Comparison of ENCODE assay signal across 8 mouse cellular contexts in the genomic region with DNA sequence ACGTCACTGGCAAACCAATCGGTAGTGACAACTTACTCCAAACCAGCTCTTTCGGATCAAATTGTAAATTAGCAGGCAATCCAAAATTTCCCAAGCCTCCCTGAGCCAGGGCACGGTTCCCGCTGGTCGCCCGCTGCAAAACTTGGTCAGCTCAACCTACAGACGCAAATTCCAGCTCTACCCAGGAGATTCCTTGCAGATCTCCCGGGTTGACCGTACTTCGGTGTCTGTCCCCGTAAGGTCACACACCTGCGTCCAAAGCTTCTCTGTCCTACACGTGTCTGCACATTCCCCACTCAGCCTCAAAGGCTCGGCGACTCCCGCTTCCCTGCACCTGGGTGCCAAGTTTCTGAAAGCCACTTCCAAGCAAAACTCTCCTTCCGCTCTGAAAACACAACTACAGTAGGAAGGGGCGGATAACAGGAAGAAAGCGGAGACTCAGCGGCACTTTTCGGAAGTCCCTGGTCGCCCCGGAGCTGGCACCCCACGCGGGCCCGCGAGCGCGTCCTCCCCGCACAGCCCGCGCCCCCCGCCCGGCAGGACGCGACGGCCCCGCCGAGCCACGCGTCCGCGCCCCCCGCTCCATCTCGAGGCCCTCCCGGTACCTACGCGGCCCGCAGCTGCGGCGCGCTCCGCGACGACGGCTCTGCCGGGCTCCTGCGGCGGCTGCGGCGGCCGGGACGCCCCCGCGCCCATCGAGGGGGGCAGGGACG. TPM values are rescaled to one million over a fixed set of nuclear protein-coding genes. Genes with fewer than 3 reads are reported as not detected.
DNase-seq lines count a peak whose midpoint lies in the region; ATAC-seq and TF ChIP-seq lines count a peak whose summit lies in the region.

No protein-coding gene starts in this region.

- H3K9ac ChIP-seq in heart, postnatal 0 days (replicated peaks; ENCODE audit: low read depth, low read length) = peak overlapping the region; percentile 94
- H3K9ac ChIP-seq in neural tube, embryonic 14.5 days (replicated peaks; ENCODE audit: low read depth, low read length) = peak overlapping the region; percentile 83

- peaks cover 35% of the 10 kb centered on the region for H3K27me3 ChIP-seq in forebrain, embryonic 10.5 days (ENCODE audit: poor library complexity, severe bottlenecking)
- H3K27me3 ChIP-seq in heart, postnatal 0 days (ENCODE audit: control insufficient read depth, insufficient read depth, low read length) = no peaks in the 10 kb centered on the region
- H3K27me3 ChIP-seq in neural tube, embryonic 14.5 days (ENCODE audit: control insufficient read depth, insufficient read depth, low read length) = no peaks in the 10 kb centered on the region

- no peak for TF ChIP-seq CTCF in heart, postnatal 0 days (IDR thresholded peaks at IDR 0.05; ENCODE audit: low read depth)
- TF ChIP-seq CTCF in lung, adult 2 months (IDR thresholded peaks at IDR 0.05; ENCODE audit: insufficient read depth, low read length) = no peak

- peak overlapping the region; percentile 74 for H3K4me2 ChIP-seq in heart, postnatal 0 days (ENCODE audit: low read depth, low read length)
- peak overlapping the region; percentile 83 for H3K4me2 ChIP-seq in neural tube, embryonic 14.5 days (ENCODE audit: low read depth, low read length)

- H3K27ac ChIP-seq in forebrain, embryonic 10.5 days = peak overlapping the region; percentile 88
- H3K27ac ChIP-seq in heart, postnatal 0 days (ENCODE audit: low read depth) = peak overlapping the region; percentile 93
- H3K27ac ChIP-seq in neural tube, embryonic 14.5 days (ENCODE audit: low read depth, low read length) = peak overlapping the region; percentile 71

- under 1% methylated on average over 60 of the region's 68 CpGs for WGBS in forebrain, embryonic 10.5 days
- WGBS in heart, postnatal 0 days = under 1% methylated on average over 60 of the region's 68 CpGs
- WGBS in lung, adult 2 months = 0% methylated on average over 66 of the region's 68 CpGs
- WGBS in neural tube, embryonic 14.5 days = under 1% methylated on average over 42 of the region's 68 CpGs

- TF ChIP-seq EP300 in heart, postnatal 0 days (IDR thresholded peaks at IDR 0.05; ENCODE audit: low read depth) = no peak

- peak; percentile 40 for ATAC-seq in heart, postnatal 0 days (ENCODE audit: insufficient read depth, low read depth)
- peak; percentile 84 for ATAC-seq in neural tube, embryonic 14.5 days (ENCODE audit: low read depth)

- H3K36me3 ChIP-seq in forebrain, embryonic 10.5 days (replicated peaks) = no peaks in the 10 kb centered on the region
- no peaks in the 10 kb centered on the region for H3K36me3 ChIP-seq in heart, postnatal 0 days (replicated peaks; ENCODE audit: control insufficient read depth, insufficient read depth, low read length)
- no peaks in the 10 kb centered on the region for H3K36me3 ChIP-seq in neural tube, embryonic 14.5 days (ENCODE audit: control insufficient read depth, insufficient read depth, low read length)

- H3K9me3 ChIP-seq in forebrain, embryonic 10.5 days = no peaks in the 10 kb centered on the region
- no peaks in the 10 kb centered on the region for H3K9me3 ChIP-seq in heart, postnatal 0 days (replicated peaks; ENCODE audit: control insufficient read depth, low read length)
- H3K9me3 ChIP-seq in neural tube, embryonic 14.5 days (ENCODE audit: control insufficient read depth, low read length) = no peaks in the 10 kb centered on the region

- peaks cover 20% of the 10 kb centered on the region for H3K4me1 ChIP-seq in forebrain, embryonic 10.5 days
- H3K4me1 ChIP-seq in heart, postnatal 0 days (ENCODE audit: control insufficient read depth, insufficient read depth) = peaks cover 14% of the 10 kb centered on the region
- H3K4me1 ChIP-seq in lung, adult 2 months (ENCODE audit: control insufficient read depth, insufficient read depth, low read length) = peaks cover 23% of the 10 kb centered on the region
- no peaks in the 10 kb centered on the region for H3K4me1 ChIP-seq in neural tube, embryonic 14.5 days (ENCODE audit: control insufficient read depth, insufficient read depth, low read length)

- H3K4me3 ChIP-seq in forebrain, embryonic 10.5 days = peak overlapping the region; percentile 81
- peak overlapping the region; percentile 90 for H3K4me3 ChIP-seq in heart, postnatal 0 days (ENCODE audit: low read depth, low read length)
- peak overlapping the region; percentile 66 for H3K4me3 ChIP-seq in lung, adult 2 months (replicated peaks; ENCODE audit: extremely low read depth, low read depth, low read length)
- H3K4me3 ChIP-seq in neural tube, embryonic 14.5 days (ENCODE audit: low read depth, low read length) = peak overlapping the region; percentile 73

- peak; percentile 40; the same call in 1 of the 2 replicates for TF ChIP-seq POLR2A in lung, adult 2 months (IDR thresholded peaks at IDR 0.05; ENCODE audit: borderline replicate concordance, extremely low read depth, low read depth, low read length)

- DNase-seq in CD8-positive naive resting alpha-beta T cell, adult 2 months (ENCODE audit: low read depth in 2 of 2, low spot score in 2 of 2) = peak; percentile 50 to 52
- peak; percentile 26 to 33 for DNase-seq in adrenal gland, postnatal 4 days (ENCODE audit: low spot score in 2 of 2)
- peak; percentile 49 for DNase-seq in forebrain, embryonic 10.5 days (ENCODE audit: extremely low spot score, low spot score)
- peak; percentile 57 for DNase-seq in heart, postnatal 0 days (ENCODE audit: low spot score)
- DNase-seq in kidney, postnatal 25 days = peak; percentile 49 to 66
- DNase-seq in lung, adult 2 months = peak; percentile 71
- peak; percentile 45 to 59 for DNase-seq in thymus, adult 18-20 months

RNA-seq across cellular contexts. Expression of gene Nab1, which starts 0.7 kb away (rescaled TPM):
- 10 to 100 TPM; 50.6 to 54.3 TPM for total RNA-seq in adrenal gland, postnatal 4 days (2021)
- 2.7 and 3.8 TPM in 2 replicates for polyA plus RNA-seq in forebrain, embryonic 10.5 days (2016; fragmentation: Nextera tagmentation; extraction: Ambion mirVana)
- total RNA-seq in heart, postnatal 0 days (2014; rRNA removed; ENCODE audit: low replicate concordance) = 23.7 and 31.9 TPM in 2 replicates
- 13.2 and 15.0 TPM in 2 replicates for polyA plus RNA-seq in heart, postnatal 0 days (2015; fragmentation: Nextera tagmentation; extraction: Ambion mirVana)
- polyA plus RNA-seq in lung, adult 2 months (2012; rRNA removed) = 14.9 and 17.9 TPM in 2 replicates
- 8.1 and 10.4 TPM in 2 replicates for polyA plus RNA-seq in neural tube, embryonic 14.5 days (2014; fragmentation: Nextera tagmentation; extraction: Ambion mirVana)

Comparison
In these comparisons a context has a peak if more than half of its experiments do, and no peak if none do; other contexts are left out.
1. Peak in every context shown above with its lines: DNase-seq, ATAC-seq, H3K4me3 ChIP-seq and H3K27ac ChIP-seq.